Mouse (Mus musculus): Measurements from ENCODE around the gene Gimap9.

- TF ChIP-seq CTCF (IDR thresholded peaks at IDR 0.05; ENCODE audit: low read depth) (no peak), EP300 (IDR thresholded peaks at IDR 0.05; ENCODE audit: low read depth) (no peak)
These were observed 39.4 kb upstream of the Gimap9 start for GRCm38 (mm10) chr6:48636515-48636914.

Measured in liver, postnatal 0 days (tissue).